Mouse (Mus musculus): ENCODE results near the gene Aff1.
A peak's percentile ranks its signal among the peaks of the same experiment; 100 is the strongest.

The Aff1 gene

GRCm38 (mm10) chr5:103691624-103692530, at the start of gene Aff1:
TSS of gene Aff1 (plus strand) at chr5:103692374.
- peak; percentile 88 for DNase-seq (ENCODE audit: low read depth, low spot score)

- peak; percentile 87 for DNase-seq (ENCODE audit: low read depth, low spot score)
Observed at GRCm38 (mm10) chr5:103644167-103644566, 48.0 kb upstream of the Aff1 start.

- DNase-seq (ENCODE audit: low read depth, low spot score) = no peak
Observed at GRCm38 (mm10) chr5:103647320-103647719, 44.9 kb upstream of the Aff1 start.

GRCm38 (mm10) chr5:103654225-103654624, 37.9 kb upstream of the Aff1 start:
- DNase-seq (ENCODE audit: low read depth, low spot score) = peak; percentile 73

- no peak for DNase-seq (ENCODE audit: low read depth, low spot score)
Observed at GRCm38 (mm10) chr5:103654780-103655179, 37.4 kb upstream of the Aff1 start.

GRCm38 (mm10) chr5:103655346-103656118, 36.6 kb upstream of the Aff1 start, which contains the start of gene 1700016H13Rik:
TSS of gene 1700016H13Rik (minus strand) at chr5:103656010.
- DNase-seq (ENCODE audit: low read depth, low spot score) = no peak

- DNase-seq (ENCODE audit: low read depth, low spot score) = peak; percentile 59
Observed at GRCm38 (mm10) chr5:103658921-103659320, 33.3 kb upstream of the Aff1 start.

GRCm38 (mm10) chr5:103659571-103659970, 32.6 kb upstream of the Aff1 start:
- peak; percentile 90 for DNase-seq (ENCODE audit: low read depth, low spot score)

GRCm38 (mm10) chr5:103664932-103665331, 27.2 kb upstream of the Aff1 start:
- no peak for DNase-seq (ENCODE audit: low read depth, low spot score)

GRCm38 (mm10) chr5:103665876-103666275, 26.3 kb upstream of the Aff1 start:
- DNase-seq (ENCODE audit: low read depth, low spot score) = peak; percentile 80

GRCm38 (mm10) chr5:103671858-103672257, 20.3 kb upstream of the Aff1 start:
- no peak for DNase-seq (ENCODE audit: low read depth, low spot score)

GRCm38 (mm10) chr5:103673611-103674010, 18.6 kb upstream of the Aff1 start:
- DNase-seq (ENCODE audit: low read depth, low spot score) = no peak

GRCm38 (mm10) chr5:103674482-103674881, 17.7 kb upstream of the Aff1 start:
- no peak for DNase-seq (ENCODE audit: low read depth, low spot score)

GRCm38 (mm10) chr5:103676289-103676881, 15.8 kb upstream of the Aff1 start:
- no peak for DNase-seq (ENCODE audit: low read depth, low spot score)

- DNase-seq (ENCODE audit: low read depth, low spot score) = no peak
Observed at GRCm38 (mm10) chr5:103677894-103678293, 14.3 kb upstream of the Aff1 start.

- no peak for DNase-seq (ENCODE audit: low read depth, low spot score)
Observed at GRCm38 (mm10) chr5:103678974-103679373, 13.2 kb upstream of the Aff1 start.

GRCm38 (mm10) chr5:103680381-103680780, 11.8 kb upstream of the Aff1 start:
- DNase-seq (ENCODE audit: low read depth, low spot score) = peak; percentile 94

GRCm38 (mm10) chr5:103681824-103682223, 10.3 kb upstream of the Aff1 start:
- no peak for DNase-seq (ENCODE audit: low read depth, low spot score)

- DNase-seq (ENCODE audit: low read depth, low spot score) = no peak
Observed at GRCm38 (mm10) chr5:103689645-103690044, 2.5 kb upstream of the Aff1 start.

GRCm38 (mm10) chr5:103690190-103690589, 2.0 kb upstream of the Aff1 start:
- DNase-seq (ENCODE audit: low read depth, low spot score) = no peak

- peak; percentile 60 for DNase-seq (ENCODE audit: low read depth, low spot score)
Observed at GRCm38 (mm10) chr5:103691171-103691570, 1.0 kb upstream of the Aff1 start.

- DNase-seq (ENCODE audit: low read depth, low spot score) = peak; percentile 61
Observed at GRCm38 (mm10) chr5:103692531-103693040, 412 bp downstream of the Aff1 start.

Measured in 3T3-L1 (cell line).